Mouse (Mus musculus) left cerebral cortex, postnatal 36 days (tissue): ENCODE data around the gene Bach2. TPM values are rescaled to one million over a fixed set of nuclear protein-coding genes. Genes with fewer than 3 reads are reported as not detected.

Source experiments
- DNase-seq, 2 experiments: peaks; one replicate each; pipeline ENCODE4 v3.0.0; 2021 to 2022; ENCODE audit warnings: low spot score in 2 of 2, mixed read lengths in 1 of 2
- intact Hi-C: fragments of 180-260 bp; cut with DNase I; formaldehyde crosslinking; loops from one replicate; pipeline ENCODE4 v1.15.1; 2025
- total RNA-seq, 2 experiments: library from RNA; stranded (reverse); gene quantifications; 2 replicates each; pipeline ENCODE4 v1.2.3; 2021

The Bach2 gene
- total RNA-seq, 2 experiments from 2014 or later, result 12.6 to 16.0 TPM

DNA sequence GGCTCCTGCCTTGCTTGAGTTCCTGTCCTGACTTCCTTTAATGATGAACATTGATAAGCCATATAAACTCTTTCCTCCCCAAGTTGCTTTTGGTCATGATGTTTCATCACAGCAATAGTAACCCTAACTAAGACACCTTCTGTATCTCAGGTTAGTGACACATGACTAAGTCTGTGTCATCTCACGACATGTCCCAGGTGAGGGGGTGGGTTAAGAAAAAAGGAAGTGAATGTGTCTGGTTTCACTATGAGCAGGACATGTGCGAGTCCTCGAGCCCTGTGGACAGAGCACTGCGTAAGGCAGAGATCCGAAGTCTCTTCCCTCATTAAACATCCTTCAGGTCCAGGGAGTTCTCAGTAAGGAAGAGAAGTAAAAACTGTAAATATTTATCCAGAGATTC, 162.9 kb downstream of the Bach2 start:
- intact Hi-C loops, result loop anchor here (10.0 kb wide), 1 partner anchor 157 kb away; no protein-coding TSS in a partner anchor
- DNase-seq, result no peak

- intact Hi-C loops, result loop anchor here (10.0 kb wide), 1 partner anchor 159 kb away; no protein-coding TSS in a partner anchor
- DNase-seq, result no peak
Observed at GRCm38 (mm10) chr4:32403506-32403905, 164.9 kb downstream of the Bach2 start.

DNA sequence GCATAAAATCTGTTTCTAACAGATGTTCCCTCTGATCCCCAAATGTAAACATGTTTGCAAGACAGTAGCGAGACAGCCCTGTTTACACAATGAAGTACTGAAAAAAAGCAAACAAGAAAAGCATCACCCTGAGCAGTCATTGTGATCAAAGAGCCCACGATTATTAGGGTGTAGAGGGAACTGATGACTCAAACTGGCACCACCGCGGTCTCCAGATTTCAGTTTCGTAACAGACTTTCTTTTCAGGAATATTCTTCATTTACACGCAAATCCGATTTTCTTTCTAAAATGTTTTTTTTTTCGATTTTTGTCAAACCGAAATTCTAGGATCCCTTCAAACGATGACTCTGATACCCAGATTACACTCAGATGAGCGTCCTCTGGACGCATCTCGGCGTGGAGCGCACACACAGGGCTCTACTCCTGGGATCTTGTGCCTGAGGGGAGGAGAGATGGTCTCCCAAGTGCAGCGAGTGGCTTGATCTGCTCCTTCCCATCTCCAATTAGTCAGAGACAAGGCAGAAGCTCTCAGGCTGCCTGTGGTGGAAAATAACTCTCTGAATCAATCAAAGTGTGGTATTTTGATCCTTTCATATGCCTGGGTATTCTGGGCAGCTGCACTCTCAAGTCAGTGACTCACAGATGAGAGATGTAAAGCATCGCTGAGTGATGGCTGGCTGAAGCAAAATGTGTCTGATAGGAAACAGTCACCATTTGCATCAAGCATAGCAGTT, 166.7 kb downstream of the Bach2 start:
- DNase-seq, result peak; percentile 34 to 43
- intact Hi-C loops, result loop anchor here (10.0 kb wide), 1 partner anchor 161 kb away; no protein-coding TSS in a partner anchor

- intact Hi-C loops, result loop anchor here (10.0 kb wide), 1 partner anchor 161 kb away; no protein-coding TSS in a partner anchor
- DNase-seq, result no peak
Observed at GRCm38 (mm10) chr4:32405985-32406384, 167.4 kb downstream of the Bach2 start.

DNA sequence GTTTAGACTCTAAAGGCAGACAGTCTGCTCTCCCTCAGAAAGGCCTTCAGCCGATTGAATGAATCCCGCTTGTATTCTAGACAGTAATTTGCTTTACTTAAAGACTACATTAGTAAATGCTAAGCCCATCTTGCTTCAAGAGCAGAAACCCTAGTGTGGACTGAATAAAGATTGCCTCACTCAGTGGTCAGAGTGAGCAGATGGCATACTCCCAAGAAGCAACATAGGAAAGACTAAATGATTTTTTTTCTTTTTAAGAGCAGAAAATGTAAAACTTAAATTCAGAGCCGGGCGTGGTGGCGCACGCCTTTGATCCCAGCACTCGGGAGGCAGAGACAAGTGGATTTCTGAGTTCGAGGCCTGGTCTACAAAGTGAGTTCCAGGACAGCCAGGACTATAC, 169.9 kb downstream of the Bach2 start:
- intact Hi-C loops, result loop anchor here (10.0 kb wide), 1 partner anchor 164 kb away; no protein-coding TSS in a partner anchor
- no peak for DNase-seq

GRCm38 (mm10) chr4:32409116-32409880, 170.7 kb downstream of the Bach2 start:
- intact Hi-C loops, result loop anchor here (10.0 kb wide), 1 partner anchor 164 kb away; no protein-coding TSS in a partner anchor
- DNase-seq, result no peak

DNA sequence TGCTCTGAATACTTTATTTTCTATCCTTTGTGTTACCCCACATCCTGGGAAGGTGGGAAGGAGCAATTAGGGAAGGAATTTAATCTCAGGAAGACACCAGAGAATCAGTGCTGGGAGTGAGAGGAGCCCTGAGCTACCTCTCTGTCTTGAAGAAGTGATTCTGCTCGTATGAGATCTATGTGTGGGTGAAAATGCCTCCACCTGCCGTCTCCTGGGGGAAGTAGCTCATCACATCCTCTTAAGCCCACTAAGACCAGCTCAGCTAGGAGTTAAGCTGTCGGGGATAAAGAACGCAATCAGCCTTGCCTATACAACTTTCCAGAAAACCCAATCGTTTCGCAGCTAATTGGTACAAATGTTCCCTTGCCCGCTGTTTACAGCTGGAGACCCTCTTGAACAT, 174.5 kb downstream of the Bach2 start:
- intact Hi-C loops, result no loop called here
- no peak for DNase-seq

DNA sequence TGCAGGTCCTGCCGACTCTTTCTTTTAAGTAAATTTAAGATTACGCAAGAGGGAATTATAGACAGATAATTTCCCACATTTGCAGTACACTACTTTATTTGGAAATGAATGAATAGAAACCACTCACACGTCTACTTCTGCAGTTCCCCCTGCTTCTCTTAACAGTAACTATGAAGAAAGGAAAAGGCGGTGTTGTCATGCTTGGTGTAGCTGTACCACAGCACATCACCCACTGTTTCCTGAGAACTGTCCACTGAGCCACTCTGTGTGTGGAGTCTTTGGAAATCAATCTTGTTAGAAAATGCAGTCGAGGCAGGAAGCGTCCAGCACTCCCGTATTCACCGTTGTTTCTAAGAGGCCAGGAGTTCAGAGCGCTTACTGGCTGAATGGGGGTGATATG, 174.9 kb downstream of the Bach2 start:
- DNase-seq, result no peak
- intact Hi-C loops, result no loop called here

GRCm38 (mm10) chr4:32414959-32415358, 176.4 kb downstream of the Bach2 start:
- no peak for DNase-seq
- intact Hi-C loops, result no loop called here

GRCm38 (mm10) chr4:32417939-32418338, 179.3 kb downstream of the Bach2 start:
- no peak for DNase-seq
- intact Hi-C loops, result no loop called here

GRCm38 (mm10) chr4:32421570-32421969, 183.0 kb downstream of the Bach2 start:
- intact Hi-C loops, result no loop called here
- DNase-seq, result no peak

DNA sequence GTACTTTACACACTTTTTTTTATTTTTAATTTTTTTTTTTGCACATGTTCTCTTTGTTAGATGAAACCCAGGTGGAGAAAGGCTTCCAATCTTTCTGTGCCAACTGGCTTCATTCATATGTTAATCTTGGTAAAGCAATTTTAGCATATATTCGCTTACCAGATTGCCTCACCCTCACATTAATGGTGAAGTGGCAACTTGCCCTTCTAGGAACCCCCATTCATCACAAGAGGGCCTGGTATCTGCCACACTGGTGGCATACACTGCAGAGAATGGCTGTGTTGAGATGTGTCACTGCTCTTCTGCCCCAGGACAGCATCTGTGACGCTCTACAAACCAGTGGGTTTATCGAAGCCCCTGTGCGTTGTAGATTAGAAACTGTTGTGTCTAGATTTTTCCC, 183.8 kb downstream of the Bach2 start:
- DNase-seq, result no peak
- intact Hi-C loops, result no loop called here

DNA sequence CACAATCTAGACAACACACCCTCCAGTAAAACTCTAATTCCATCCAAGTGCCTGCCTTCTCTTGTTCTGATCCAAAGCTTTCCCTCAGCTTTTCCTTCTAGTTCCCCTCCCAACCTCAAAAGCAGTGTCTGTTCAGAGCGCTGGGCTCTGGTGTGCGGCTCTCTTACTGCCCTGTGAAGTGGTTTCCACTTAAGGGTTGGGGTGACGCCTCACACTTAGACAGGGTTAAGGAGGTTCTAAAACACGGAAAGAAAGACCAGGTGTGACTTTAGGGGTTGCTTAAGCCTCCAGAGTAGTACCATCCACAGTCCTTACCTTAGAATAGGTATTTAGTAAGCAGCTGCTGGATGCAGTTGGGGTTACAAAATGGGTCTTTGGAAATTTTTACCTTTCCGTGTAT, 185.1 kb downstream of the Bach2 start:
- intact Hi-C loops, result no loop called here
- DNase-seq, result no peak

DNA sequence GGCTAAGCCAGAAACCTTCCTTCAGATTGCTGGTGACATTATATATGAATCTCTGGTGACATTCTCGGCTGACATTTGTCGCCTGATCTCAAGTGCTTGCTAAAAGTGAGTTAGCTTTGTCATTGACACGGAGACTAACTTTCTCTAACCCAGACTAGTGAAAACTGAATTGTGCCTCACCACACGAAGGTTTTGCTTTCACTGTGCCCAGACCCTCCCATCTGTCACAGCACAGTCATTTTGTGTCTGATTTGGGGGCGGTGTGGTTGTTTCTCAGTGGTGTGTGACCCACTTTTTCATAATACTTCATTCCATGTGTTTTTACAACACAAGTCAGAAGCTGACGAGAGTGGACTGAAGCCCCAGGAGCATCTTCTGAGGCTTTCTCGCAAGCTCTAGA, 185.8 kb downstream of the Bach2 start:
- no peak for DNase-seq
- intact Hi-C loops, result no loop called here

DNA sequence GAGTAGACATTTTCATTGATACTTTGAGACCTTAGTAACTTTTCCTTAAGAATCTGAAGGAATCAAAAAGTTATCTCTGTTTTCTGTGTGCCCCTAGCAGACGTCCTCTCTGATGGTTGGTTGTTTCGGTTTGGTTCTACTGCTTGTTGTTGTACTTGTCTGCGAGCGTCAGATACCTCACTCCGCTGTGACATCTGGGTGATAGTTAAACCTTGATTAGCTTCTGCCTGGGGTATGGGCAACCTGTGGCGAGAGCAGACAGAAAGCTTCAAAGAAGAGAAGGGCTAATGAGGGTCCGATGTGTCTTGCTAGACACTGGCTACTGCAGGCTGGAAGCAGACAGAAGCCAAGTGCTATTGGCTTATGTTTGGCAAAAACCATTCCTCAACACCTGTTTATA, 186.5 kb downstream of the Bach2 start:
- DNase-seq, result no peak
- intact Hi-C loops, result no loop called here

GRCm38 (mm10) chr4:32425641-32426040, 187.0 kb downstream of the Bach2 start:
- intact Hi-C loops, result no loop called here
- no peak for DNase-seq

GRCm38 (mm10) chr4:32426779-32427577, 188.4 kb downstream of the Bach2 start:
- no peak for DNase-seq
- intact Hi-C loops, result no loop called here

GRCm38 (mm10) chr4:32428738-32429137, 190.1 kb downstream of the Bach2 start:
- DNase-seq, result no peak
- intact Hi-C loops, result no loop called here

DNA sequence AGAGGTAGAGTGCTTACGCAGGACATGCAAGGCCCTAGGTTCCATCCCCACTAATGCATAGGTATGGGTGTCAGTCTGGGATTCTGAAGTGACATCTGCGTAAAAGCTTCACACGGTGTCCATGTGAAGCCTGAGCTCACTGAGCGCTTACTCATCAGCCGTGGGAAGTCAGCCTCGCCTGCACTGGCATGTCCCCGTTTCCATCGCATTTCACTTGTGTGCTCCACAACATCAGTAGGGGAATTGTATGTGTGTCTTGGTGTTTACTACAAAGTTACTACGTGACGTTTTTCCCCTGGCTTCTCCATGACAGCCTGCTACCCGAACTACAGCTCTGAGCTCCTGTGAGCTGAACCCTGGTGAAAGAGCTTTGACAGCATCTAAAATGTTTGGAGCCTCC, 191.5 kb downstream of the Bach2 start:
- no peak for DNase-seq
- intact Hi-C loops, result loop anchor here (5.0 kb wide), 2 partner anchors 102 to 128 kb away; no protein-coding TSS in a partner anchor

- DNase-seq, result peak; percentile 33 to 49
- intact Hi-C loops, result loop anchor here (5.0 kb wide), 2 partner anchors 101 to 129 kb away; no protein-coding TSS in a partner anchor
Observed at GRCm38 (mm10) chr4:32430981-32431380, 192.4 kb downstream of the Bach2 start.
